Mouse (Mus musculus) C2C12 (cell line): ENCODE measurements around the gene Plcb4.

Experiments
- CTCF ChIP-seq: IDR thresholded peaks from one replicate; pipeline ENCODE4 v1.5.1; 2011; ENCODE audit not compliant: control insufficient read depth, insufficient read depth, insufficient read length
- MAX ChIP-seq: IDR thresholded peaks from one replicate; pipeline ENCODE4 v1.6.1; 2011; ENCODE audit warnings: mild to moderate bottlenecking, control low read depth
- MYOD1 ChIP-seq: IDR thresholded peaks from one replicate; pipeline ENCODE4 v1.6.1; 2011; ENCODE audit warnings: low read depth; ENCODE audit not compliant: control insufficient read depth, insufficient read length
- USF1 ChIP-seq: IDR thresholded peaks from one replicate; pipeline ENCODE4 v1.6.1; 2011; ENCODE audit warnings: low read depth, mild to moderate bottlenecking, control low read depth, moderate library complexity

- TF ChIP-seq CTCF (no peak), MAX (no peak), USF1 (no peak), MYOD1 (no peak)
These were observed 203.0 kb downstream of the Plcb4 start for GRCm38 (mm10) chr2:135861531-135862488.
